Mouse (Mus musculus): ENCODE data around the gene Slc23a2.
A peak's percentile ranks its signal among the peaks of the same experiment; 100 is the strongest.

Gene Slc23a2

GRCm38 (mm10) chr2:132095821-132096220, 49.1 kb downstream of the Slc23a2 start:
- DNase-seq = peak; percentile 54 to 57

- DNase-seq = peak; percentile 64 to 72
Observed at GRCm38 (mm10) chr2:132094441-132095230, 50.3 kb downstream of the Slc23a2 start.

DNA sequence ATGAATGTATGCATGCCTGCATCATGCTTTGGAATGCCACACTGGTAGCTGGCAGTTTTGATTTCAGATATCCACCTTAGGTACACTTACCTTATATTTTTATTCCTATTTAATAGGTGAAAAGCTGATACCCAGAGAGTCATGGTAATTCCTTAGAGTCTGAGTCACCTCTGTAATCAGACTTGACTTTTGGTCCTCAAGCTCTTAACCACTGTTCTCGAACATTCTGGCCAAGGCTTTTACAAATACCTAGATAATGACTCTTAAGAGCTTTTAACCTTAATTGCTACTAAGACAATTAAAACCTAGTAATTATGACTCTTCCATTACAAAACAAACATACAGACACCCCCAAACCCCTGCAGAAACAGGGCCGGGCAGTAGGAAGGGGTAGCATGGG, 51.2 kb downstream of the Slc23a2 start:
- no peak for DNase-seq

GRCm38 (mm10) chr2:132093298-132093697, 51.6 kb downstream of the Slc23a2 start:
- DNase-seq = no peak

DNA sequence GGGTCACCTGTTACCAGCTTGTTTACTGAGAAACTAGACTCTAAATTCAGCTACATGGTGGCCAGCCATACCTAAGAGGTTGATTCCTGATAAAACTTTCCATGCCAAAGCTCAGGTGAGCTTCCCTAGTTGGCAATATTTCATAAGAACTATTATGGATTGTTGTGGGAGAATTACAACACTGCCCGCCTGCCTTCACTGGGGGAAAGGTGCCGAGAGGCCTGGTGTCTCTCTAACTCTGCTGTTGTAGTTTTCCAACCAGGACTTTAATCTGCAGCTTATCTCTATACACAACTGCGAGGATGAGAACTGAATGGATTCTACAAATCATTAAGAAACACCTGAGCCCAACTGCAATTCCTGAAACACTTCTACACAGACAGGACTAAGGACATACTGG, 52.2 kb downstream of the Slc23a2 start:
- DNase-seq = no peak

GRCm38 (mm10) chr2:132091749-132092148, 53.2 kb downstream of the Slc23a2 start:
- DNase-seq = no peak

DNA sequence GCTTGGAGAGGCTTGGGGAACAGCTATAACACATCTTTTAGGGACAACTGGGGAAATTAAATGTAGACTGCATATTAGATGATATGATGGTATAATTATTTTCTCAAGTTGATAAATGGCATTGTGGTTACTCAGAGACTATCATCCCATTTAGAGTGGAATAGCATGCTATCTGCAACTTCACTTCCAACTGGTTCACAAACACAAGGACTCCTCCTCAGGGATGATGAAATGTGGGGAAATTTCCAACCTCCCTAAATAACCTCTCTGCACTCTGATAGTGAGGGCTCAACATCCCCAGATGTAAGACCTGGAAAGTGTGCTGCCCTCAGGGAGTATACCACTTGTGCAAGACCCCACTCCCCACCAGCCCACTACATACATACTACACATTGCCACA, 60.1 kb downstream of the Slc23a2 start:
- peak in 1 of 2 experiments; percentile 2 for DNase-seq

DNA sequence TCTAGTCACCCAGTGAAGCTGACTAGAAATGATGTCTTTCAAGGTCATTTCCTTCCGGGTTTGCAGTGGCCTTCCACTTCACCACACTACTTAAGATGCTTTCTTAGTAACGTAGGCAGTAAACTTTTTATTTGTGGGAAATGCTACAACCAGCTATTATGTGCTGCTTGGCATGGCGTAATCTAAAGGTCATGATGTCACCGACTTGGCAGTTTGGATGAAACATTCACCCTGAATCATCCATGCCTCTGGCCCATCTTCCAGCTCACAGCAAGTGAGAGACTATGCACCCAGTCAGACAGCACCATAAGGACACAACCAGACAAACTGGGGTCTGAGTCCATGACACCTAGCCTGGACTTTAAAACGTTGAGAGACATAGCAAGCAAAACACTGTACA, 60.5 kb downstream of the Slc23a2 start:
- DNase-seq = peak in 1 of 2 experiments; percentile 11

DNA sequence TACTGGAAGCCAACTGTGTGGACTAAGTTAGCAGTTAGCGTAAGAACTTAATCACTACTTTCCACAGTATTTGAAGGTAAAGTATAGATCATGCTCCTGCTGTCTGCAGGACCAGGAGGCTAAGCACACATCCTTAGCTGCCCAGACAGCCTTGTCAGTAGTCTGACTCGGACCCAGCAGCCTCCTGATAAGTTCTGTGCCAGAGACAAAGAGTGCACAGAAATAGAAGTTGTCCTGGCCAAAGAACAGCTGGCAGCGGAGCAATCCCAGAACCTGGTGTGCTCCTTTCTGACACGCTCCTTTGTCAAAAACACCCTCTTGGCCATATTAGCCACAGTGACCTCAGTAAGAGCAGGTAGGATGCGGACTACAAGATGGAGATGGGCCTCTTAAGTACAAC, 65.8 kb downstream of the Slc23a2 start:
- no peak for DNase-seq

- no peak for DNase-seq
Observed at GRCm38 (mm10) chr2:132073052-132073451, 71.9 kb downstream of the Slc23a2 start.

DNA sequence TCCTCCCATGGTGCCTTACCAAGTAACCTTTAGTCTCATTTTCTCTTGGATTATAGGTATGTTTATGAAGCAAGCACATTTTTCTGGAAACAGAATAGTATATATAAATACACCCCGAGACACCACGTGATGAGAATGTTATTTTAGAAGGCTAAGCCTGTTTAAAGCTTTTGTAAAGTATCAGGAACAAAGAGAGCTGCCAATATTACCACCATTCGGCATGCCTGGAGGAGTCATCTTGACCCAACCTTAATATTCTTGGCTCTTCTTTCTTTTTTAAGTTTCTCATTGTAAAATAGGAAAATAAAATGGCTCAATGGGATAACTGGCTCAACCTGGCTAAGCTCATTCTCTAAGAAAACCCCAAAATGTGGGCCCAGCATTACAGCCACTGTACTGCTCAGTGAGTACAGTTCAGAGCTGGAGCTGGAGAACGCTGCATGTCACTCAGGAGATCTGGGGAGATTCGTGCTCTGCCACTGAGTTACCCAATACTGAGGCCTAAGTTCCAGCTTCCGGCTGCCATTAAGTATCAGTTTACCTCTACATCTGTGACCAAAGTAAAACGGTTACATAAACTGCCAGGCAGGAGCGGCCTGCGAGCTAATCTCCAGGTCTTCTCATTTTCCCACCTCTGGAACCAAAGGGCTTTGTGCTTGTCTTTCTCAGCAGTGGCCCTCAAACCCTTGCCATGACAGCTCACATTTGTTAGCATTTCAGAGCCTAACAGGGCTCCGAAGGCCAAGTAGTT, 74.7 kb downstream of the Slc23a2 start:
- no peak for DNase-seq

- no peak for DNase-seq
Observed at GRCm38 (mm10) chr2:132064185-132064831, 80.6 kb downstream of the Slc23a2 start.

DNA sequence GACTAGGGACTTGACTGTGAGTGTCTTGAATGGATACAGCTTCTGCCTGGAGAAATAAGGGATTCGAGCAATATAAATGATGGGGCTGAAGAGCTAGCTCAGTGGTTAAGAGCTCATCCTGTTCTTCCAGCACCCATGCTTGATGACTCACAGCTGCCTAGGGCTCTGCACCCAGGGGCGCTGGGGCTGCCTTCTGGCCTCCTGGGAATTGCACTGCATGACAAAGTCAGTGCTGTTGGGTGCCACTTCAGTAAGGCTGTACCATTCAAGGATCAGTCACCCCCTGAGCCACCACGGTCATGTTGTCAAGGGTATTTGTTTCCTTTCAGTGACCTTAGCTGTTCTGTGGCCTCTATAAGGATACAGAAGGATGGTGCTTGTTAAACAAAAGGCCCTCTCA, 81.1 kb downstream of the Slc23a2 start:
- DNase-seq = no peak

GRCm38 (mm10) chr2:132061884-132062283, 83.0 kb downstream of the Slc23a2 start:
- DNase-seq = peak in 1 of 2 experiments; percentile 38

DNA sequence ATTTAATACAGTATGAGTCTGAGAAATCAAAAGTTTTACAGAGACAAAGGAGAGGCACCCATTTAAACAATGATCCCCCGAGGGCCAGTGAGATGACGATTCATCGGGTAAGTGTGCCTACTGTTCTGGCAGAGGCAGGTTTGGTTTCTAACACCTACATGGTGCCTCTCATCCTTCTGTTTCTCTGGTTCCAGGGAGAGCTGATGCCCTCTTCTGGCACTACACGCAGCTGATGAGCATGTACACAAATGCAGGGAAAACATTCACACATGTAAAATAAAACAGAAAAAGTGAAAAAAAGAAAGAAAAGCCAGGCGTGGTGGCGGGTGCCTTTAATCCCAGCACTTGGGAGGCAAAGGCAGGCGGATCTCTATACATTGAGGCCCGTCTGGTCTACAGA, 85.0 kb downstream of the Slc23a2 start:
- no peak for DNase-seq

DNA sequence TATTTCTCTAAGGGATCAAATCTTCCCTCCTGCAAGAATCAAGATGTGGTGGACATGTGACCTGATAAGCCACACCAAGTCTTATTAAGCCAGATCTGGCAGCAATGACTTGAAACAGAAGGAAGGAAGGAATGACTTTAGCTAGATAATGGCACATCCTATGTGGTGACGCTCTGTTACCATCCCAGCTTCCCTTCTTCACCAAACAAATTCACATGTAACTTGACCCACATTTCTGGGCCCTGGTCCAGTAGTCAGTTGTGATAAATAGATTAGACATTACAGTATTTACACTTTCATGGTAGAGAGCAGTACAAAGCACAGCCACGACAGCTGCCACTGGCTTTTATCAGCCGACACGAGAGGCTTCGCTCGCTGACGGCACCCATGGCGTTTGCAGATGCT, 89.6 kb downstream of the Slc23a2 start:
- DNase-seq = peak; percentile 47 to 63

- peak in 1 of 2 experiments; percentile 7 for DNase-seq
Observed at GRCm38 (mm10) chr2:132053824-132054223, 91.1 kb downstream of the Slc23a2 start.

GRCm38 (mm10) chr2:132051798-132052197, 93.1 kb downstream of the Slc23a2 start:
- DNase-seq = peak in 1 of 2 experiments; percentile 19

DNA sequence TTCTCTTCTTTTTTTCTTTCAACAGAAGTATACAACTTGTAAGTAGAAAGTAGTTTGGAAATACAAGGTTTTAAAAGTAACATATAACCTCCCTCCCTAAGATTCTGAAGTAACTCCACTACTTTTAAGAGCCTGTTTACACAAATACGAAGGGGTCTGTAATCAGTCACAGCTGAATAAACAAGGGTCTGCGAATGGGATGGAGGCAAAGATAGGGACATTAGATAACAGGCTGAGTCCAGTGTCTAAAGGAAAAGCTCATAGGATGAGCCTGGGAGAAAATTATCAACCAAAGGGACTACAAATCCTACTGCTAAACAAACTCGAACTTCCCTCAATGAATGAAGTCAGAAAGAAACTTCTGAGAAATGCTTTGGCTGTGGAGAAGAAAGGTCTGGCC, 95.0 kb downstream of the Slc23a2 start:
- no peak for DNase-seq

DNA sequence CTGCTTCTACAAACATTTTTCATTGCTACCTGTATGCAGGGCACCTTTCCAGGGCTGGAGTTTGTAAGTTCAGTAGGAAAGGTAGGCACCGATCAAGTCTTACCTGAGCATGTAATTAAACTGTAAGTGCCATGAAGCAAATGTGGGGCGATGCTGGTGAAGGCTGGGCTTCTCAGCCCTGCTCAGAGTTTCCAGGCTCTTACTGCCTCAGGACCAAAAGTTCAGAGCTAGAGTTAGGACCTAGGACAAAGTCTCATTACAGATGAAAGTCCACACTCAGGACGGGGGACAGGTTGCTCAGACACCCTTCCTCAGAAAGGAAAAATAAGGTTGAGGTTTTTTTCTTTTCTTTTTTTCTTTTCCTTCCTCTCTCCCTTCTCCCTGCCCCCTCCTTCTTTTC, 95.4 kb downstream of the Slc23a2 start:
- DNase-seq = peak in 1 of 2 experiments; percentile 6

DNA sequence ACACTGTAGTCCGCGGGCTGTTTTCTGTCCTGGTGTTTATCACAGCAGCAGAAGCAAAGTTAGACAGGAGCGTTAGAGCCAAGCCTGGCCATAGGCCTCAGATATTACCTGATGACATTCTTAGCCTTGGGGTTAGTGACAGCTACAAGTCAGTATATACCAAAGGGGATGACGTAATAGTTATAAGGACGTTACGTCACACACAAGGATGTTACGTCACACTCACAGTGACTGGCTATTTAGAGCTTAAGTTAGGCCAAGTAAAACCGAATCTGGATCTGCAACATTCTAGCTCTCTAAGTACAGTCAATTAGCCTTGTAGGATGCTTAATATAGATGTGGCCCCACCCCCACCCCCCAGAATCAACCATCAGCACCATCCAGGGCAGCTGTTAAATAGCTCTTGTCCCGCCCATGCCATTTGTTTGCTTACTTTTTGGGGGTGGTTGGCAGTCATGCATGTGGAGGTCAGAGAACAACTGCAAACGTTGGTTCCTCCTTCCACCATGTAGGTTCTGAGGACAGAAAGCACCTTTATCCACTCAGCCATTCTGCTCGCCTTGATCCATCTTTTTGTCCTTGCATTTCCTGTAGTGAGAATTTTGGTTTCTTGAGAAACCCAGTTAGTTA, 96.7 kb downstream of the Slc23a2 start:
- DNase-seq = peak in 1 of 2 experiments; percentile 11

DNA sequence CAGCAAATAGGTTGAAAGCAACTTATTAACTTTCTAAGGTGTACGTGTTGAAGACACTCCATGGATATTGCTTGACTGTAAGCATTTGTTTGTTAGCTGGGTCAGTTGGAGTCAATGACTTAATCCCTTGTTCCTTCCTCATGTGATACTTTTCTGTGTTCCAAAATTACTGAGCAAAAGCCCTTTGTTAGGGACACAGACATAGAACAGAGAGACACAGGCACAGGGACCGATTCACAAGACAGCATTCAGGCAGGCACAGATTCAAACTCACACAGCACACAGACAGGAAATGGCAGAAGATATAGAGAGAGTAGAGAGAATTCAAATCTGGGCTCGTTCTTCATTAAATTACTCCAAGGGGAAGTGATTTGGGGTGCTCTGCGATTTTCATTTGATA, 97.5 kb downstream of the Slc23a2 start:
- DNase-seq = no peak

GRCm38 (mm10) chr2:132046659-132047058, 98.2 kb downstream of the Slc23a2 start:
- DNase-seq = peak in 1 of 2 experiments; percentile 10
